Mouse (Mus musculus) right cerebral cortex, adult 18-20 months (tissue): ENCODE measurements around the gene Snx18.

Source experiments
- DNase-seq: peaks from one replicate; pipeline ENCODE4 v3.0.0; 2022; ENCODE audit warnings: mixed read lengths

Gene Snx18

DNA sequence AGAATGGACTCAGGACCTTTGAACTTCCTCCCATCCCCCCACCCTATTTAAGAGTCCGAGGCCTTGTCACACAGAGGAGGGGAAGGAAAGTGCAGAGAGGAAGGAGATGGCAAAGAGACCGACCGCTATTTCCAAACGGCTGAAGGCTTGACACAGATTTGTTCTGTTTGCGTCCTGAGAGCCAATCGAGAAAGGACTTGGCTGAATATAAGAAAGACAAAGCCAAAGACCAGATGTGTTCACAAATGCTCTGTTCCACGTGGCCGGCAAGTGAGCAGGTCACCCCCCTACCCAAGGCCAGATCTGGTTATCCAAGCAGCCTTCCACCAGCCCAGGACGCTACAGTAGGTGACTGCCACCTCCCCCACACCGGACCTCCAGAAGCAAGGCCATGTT is 2.8 kb downstream of the Snx18 start:
- DNase-seq: peak; percentile 26

GRCm38 (mm10) chr13:113614635-113615545 is 3.5 kb downstream of the Snx18 start:
- DNase-seq: peak; percentile 77

- no peak for DNase-seq
Observed at GRCm38 (mm10) chr13:113613882-113614281, 4.5 kb downstream of the Snx18 start.

- DNase-seq: no peak
Observed at GRCm38 (mm10) chr13:113613341-113613740, 5.0 kb downstream of the Snx18 start.

DNA sequence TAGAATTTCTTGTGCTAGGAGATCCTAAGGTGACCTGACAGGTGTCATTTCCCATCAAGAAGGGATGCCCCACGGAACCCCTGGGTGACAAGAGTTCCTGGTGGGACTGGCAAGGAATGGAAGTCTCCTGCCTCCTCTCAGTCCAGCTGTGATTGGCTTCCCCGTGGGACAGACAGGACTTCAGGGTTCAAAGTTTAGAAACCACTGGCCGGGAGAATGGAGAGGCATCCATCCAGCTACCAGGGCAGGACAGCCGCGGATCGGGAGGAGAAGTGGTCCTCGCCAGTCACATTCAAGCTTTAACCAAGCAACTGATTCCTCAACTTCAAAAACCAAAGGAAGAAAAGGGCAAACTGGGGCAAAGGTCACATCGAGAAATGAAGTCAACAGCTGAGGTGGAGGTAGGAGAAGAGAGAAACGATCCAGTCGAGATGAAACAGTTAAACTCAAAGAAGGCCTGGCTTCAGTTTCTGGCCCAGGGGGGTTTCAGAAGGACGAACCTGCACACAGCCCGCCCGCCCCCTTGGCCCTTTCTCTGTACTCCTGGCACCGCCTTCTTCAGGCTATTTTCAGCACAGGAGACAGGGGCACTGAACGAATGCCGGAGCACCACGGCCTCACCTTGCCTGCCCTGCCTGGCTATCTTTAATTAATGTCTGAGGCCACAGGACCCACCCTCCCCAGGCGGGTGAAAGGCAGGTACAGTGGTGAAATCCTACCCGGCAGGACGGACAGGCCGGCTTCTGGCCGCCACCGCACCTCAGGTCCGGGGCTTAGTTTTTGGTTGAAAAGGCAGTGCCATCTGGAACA is 6.0 kb downstream of the Snx18 start:
- no peak for DNase-seq

- DNase-seq: no peak
Observed at GRCm38 (mm10) chr13:113610732-113611500, 7.4 kb downstream of the Snx18 start.

GRCm38 (mm10) chr13:113609429-113609828 is 8.9 kb downstream of the Snx18 start:
- no peak for DNase-seq

- no peak for DNase-seq
Observed at GRCm38 (mm10) chr13:113607821-113608220, 10.5 kb downstream of the Snx18 start.

DNA sequence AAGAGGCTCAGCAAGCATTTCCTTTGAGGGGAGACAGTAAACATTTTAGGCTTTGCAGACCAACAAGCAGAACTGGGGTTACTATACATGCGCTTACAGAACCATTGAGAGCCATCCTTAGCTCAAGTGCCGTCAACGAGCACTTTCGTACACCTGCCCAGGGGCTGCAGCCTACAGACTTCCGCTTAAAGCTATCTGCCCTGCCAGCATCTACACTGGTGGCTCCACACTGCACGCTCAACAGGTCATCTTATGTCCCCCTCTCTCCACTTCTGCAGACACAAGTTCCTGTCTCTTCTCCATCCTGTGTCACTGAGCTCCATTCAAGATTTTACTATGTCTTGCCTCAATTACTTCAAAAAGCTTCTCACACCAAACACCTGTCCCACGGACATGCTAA is 11.0 kb downstream of the Snx18 start:
- no peak for DNase-seq

- no peak for DNase-seq
Observed at GRCm38 (mm10) chr13:113606741-113607358, 11.5 kb downstream of the Snx18 start.

GRCm38 (mm10) chr13:113606131-113606530 is 12.2 kb downstream of the Snx18 start:
- peak; percentile 66 for DNase-seq

- no peak for DNase-seq
Observed at GRCm38 (mm10) chr13:113605693-113606092, 12.7 kb downstream of the Snx18 start.

DNA sequence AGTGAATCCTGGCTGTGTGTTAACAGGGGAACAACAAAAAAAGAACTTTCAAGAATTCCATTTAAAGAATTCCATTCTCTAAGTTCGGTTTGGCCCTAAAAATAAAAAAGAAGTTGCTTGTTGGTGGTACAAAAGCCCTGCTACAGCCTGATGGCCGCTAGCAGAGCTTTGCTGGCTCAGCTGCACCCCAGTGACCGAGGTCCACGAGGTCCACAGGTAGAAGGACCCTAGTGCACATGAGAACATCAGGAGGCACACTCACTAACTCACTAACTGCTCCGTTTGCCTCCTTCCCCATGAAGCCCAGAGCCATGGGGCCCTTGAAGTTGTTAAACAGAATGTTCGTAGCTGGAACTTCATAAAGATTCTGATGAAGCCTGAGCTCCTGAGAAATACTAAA is 14.0 kb downstream of the Snx18 start:
- DNase-seq: no peak

DNA sequence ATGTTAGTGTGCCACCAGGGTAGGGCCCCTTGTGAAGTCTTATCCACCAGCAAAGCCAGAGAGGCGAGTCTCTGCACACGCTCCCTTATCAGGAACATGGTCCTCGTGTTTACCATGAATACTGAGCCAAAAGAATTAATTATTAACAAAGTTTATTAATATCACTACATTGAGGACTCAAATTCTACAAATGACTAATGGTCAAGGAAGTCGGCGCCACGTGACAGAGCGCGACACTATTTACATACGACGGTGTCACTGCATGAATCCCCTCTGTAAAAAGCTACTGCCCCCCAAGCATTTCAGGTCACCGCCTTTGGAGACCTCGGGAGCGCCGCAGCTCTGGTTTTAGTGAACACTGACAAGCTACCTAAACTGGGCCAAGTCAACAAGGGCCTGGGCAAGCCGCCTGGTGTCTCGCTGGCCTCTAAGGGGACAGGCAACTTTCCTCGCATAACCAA is 15.5 kb downstream of the Snx18 start:
- DNase-seq: no peak

GRCm38 (mm10) chr13:113601831-113602604 is 16.3 kb downstream of the Snx18 start:
- DNase-seq: no peak

- DNase-seq: no peak
Observed at GRCm38 (mm10) chr13:113600531-113601463, 17.6 kb downstream of the Snx18 start.

DNA sequence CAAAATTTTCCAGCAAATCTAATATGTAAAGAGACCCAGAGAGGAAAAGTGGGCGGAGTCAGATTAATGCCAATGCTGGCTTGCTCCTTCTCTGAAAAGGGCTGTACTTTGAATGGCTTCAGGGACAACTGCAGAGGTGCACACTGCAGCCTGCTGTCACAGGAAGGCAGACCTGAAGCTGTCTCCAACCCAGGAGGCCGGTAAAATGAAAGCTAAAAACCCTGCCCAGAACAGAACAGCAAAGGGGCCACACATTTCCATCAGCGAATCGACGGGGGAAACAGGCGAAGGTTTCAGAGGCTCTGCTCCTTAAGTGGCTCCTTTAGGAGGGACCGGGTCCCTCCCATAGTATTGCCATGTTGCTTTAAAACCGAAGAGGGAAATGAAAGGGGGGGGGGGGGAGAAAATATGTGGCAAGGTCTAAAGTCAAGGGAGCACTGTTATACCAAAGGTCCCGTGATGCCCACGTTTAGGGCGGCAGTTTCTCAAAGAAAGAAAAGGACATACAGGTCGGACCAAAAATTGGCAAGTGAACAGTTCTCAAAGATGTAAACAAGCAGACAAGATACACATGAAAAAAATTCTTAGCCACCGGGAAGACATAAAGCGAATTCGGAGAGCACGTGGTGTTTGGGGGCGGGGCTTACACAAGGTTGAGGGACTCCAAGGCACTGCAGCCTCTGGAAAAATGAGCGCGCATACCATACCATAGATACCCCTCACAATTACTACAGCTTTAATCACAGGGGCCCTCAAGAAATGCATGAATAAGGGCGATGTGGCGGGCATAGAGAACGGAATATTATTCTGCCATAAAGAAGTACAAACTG is 18.4 kb downstream of the Snx18 start:
- DNase-seq: no peak

DNA sequence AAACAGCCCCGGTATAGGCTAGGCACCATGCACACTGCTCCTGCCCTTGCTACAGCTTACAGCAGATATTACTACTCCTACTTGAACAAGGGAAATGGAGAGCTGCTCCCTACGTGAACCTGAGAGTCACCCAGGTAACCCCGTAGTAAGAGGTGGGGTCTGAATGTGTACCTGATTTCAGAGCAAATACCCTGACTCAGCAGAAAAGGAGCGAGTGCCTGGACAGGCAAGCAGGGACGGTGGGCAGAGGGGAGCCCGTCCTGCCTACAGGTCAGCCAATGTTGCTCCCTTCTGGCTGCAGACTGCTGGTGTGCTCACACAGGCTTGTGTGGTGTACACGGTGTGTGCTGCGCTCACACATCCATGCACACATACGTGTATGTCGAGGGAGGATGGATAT is 20.7 kb downstream of the Snx18 start:
- DNase-seq: no peak

DNA sequence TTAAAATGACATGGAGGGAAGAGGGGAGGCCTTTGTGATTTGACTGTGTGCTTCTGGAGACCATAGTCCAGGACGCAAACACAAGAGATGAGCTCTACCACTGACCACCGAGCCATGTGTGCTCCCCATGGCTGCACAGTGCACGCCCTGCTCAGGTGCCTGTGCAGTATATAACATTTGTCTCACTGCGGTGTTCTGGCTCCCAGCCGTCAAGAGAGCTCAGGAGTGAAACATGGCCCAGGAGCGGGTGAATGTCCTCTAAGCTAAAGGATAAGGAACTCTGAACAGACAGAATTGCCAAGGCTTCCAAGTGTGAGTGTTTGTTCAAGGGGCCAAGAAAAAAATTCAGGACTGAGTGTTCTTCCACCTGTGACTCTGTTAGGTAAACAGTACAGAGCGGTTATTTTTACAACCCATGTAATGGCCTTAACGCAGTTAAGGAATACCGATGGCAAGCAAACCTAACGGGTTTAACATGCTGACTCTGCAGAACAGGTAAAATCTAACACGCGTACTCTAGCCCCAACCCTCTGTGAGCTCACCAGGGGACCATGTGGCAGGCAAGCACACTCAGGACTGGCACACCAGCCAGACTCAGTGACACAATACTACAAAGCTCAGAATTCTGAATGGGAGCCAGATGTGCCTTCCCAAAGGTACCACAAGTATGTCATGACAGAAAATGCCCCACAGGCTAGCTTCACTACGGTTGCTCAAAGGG is 21.4 kb downstream of the Snx18 start:
- no peak for DNase-seq
